Mouse (Mus musculus): ENCODE data around the gene Wfdc6a.
"Not testable (repeated sequence)": the region's sequence is repeated elsewhere in the genome, so short reads cannot be mapped to it uniquely, and the experiment has no call there.

Wfdc6a gene

DNA sequence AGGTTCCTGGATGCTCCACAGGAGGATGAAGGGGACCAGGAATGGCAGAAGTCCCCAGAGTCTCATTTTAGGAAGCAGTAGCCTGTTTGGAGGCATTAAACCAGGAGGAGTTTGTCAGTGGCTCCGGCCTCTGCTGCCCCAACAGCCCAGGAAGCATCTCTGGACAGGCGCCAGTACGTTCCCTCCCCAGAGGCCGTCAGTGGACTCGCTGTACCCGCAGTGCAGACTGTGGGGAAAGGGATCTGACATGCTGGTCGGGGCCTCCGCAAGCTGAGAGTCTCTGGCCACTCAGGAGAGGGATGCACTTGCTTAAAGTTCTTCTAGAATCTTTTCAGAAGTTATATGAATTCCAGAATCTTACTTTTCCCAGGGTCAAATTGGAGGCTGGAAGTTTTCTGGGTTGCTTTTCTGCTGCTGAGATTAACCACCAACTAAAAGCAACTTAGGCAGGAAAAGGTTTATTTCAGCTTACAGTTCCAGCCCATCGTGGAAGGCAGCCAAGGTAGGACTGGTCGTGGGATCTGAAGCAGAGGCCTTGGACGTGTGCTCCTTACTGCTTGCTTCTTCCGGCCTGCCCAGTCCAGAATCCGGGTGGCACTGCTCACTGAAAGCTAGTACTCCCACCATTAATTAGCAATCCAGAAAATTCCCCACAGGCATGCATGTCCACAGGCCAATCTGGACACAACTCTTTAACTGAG, at the start of gene Wfdc6a:
Gene Wfdc6a, minus strand, starts transcription at position 423 of the 701 bp plus-strand sequence.
- DNase-seq = peak; percentile 50

DNA sequence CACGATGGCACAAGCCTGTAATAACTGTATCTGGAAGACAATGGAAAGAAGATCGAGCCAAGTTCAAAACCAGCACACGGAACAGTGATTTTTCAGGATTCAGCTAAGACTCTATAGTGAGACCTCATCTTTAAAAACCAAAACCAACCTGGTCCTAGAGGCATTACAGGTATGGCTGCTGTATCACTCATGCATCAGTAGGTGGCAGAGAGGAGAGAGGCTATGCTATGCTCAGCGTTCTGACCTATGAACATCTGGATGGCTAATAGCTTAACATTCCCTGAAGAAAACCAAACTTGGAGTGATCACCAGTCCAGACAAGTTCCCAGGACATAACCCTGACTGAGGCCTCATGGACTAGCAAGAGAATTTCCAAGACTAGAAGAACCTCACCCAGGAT, 36.5 kb upstream of the Wfdc6a start:
- DNase-seq = no peak

DNA sequence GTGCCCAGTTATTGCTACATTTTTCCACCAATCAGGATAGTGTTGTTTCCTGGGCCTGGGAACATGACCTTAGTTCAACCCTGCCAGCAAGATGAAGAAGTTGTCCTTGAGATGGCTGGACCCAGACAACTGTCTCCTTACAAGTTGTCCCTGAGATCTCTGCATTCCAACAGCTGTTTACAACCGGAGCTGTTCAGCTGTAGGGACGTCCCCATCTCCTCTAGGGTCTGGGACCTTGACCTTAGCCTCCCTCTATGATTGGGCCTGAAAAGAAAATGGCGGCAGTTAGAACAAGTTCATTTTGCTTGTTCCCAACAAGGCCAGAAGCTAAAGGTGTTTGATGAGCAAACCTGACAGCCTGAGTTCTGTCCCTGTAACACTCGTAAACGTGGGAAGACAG, 33.8 kb upstream of the Wfdc6a start:
- DNase-seq = peak; percentile 35

GRCm38 (mm10) chr2:164615386-164615785, 30.1 kb upstream of the Wfdc6a start:
- DNase-seq = no peak

DNA sequence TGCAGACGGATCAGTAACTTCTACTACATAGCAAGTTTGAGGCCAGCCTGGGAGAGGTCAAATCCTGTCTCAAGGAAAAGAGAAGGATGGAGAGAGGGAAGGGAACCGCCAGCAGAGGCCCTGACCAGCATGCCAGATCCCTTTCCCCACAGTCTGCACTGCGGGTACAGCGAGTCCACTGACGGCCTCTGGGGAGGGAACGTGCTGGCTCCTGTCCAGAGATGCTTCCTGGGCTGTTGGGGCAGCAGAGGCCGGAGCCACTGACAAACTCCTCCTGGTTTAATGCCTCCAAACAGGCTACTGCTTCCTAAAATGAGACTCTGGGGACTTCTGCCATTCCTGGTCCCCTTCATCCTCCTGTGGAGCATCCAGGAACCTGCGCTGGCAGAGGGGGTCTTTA, 28.2 kb upstream of the Wfdc6a start, which contains the start of the genes Wfdc6b and Wfdc8:
Gene Wfdc6b, plus strand, starts transcription at position 52 of the 400 bp plus-strand sequence.
Gene Wfdc8, minus strand, starts transcription at position 156 of the 400 bp plus-strand sequence.
- peak; percentile 78 for DNase-seq

DNA sequence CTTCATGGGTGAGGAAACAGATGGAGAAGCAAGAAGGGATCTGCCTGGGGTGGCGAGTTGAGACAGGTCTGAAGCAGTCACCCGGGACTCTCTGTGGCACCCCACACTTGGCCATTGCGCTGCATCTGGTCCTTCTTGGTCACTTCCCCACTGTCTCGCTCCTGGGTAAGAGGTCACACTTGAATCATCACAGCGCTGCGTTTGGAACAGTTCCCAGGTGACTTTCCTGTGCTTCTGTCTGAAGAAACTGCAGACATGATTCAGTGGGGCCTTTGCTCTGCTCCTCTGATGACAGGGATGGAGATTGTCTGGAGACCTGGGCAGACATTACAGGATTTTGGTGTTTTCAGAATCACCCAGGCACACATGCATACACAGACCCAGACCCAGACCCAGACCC, 23.5 kb upstream of the Wfdc6a start:
- DNase-seq = no peak

- no peak for DNase-seq
Observed at GRCm38 (mm10) chr2:164604411-164604810, 19.2 kb upstream of the Wfdc6a start.

GRCm38 (mm10) chr2:164603482-164603881, 18.2 kb upstream of the Wfdc6a start:
- no peak for DNase-seq

GRCm38 (mm10) chr2:164600179-164600578, 14.9 kb upstream of the Wfdc6a start:
- DNase-seq = no peak

DNA sequence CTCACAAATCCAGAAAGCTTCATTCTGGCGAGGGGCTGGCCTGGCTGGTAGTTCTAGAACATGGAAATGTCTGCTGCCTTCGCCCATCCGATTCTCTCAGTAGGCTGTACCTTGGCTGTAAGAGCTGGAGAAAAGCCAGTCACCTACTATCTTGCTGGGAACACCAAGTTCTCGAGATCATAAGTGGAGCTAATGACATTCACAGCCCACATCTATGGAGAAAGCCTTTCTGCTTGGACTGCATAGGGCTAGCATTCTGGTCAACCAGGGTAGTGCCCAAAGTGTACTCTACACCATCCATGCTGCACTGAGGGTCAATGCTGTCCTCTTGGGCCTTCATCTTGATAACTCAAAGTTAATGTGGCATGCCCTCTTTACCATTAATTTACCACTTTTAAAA, 8.2 kb upstream of the Wfdc6a start, which contains the start of gene Eppin:
Gene Eppin, minus strand, starts transcription at position 101 of the 400 bp plus-strand sequence.
- no peak for DNase-seq

GRCm38 (mm10) chr2:164592014-164592413, 6.8 kb upstream of the Wfdc6a start:
- peak; percentile 38 for DNase-seq

- DNase-seq = not testable (repeated sequence)
Observed at GRCm38 (mm10) chr2:164573359-164573758, 11.9 kb downstream of the Wfdc6a start, which contains the start of gene Spint3. Gene Spint3 (minus strand): TSS chr2:164573459.

- no peak for DNase-seq
Observed at GRCm38 (mm10) chr2:164567460-164567859, 17.8 kb downstream of the Wfdc6a start.

- DNase-seq = no peak
Observed at GRCm38 (mm10) chr2:164566997-164567396, 18.2 kb downstream of the Wfdc6a start.

GRCm38 (mm10) chr2:164564346-164564745, 20.9 kb downstream of the Wfdc6a start:
- DNase-seq = no peak

DNA sequence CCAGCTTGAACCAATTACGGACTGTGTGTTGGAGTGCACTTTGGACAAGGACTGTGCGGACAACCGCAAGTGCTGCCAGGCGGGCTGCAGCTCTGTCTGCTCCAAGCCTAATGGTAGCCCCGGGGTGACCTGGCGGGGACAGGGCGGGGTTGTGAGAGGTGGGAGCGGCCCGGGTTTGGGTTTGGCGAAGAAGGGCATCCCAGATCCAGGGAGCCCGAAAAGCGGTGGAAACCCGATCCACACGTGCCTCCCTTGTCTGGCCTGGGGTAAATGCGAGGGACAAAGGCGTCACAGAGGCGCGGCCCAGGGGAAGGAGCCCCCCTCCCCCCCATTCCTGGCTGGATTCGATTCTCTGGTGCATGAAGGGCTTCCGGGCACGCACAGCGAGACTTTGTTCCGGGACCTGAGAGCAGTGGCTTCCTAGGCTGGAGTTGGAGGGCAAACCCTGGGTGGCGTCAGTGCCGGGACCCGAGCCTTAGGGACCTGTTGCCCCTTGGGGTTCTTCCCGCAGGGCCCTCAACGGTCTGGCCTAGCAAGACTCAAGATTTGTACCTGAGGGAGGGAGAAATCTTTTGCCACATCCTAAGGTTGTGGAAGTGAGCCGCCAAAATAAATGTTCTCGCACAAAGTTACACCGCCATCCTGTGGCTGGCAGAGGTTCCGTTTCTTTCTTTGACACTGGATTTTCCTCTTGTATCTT, 21.8 kb downstream of the Wfdc6a start:
- DNase-seq = peak; percentile 59

GRCm38 (mm10) chr2:164562391-164563188, 22.7 kb downstream of the Wfdc6a start, which contains the start of gene Wfdc2:
Gene Wfdc2 (plus strand): TSS chr2:164562413.
- DNase-seq = peak; percentile 87

GRCm38 (mm10) chr2:164560106-164560505, 25.1 kb downstream of the Wfdc6a start:
- no peak for DNase-seq

- peak; percentile 74 for DNase-seq
Observed at GRCm38 (mm10) chr2:164558991-164559645, 26.1 kb downstream of the Wfdc6a start.

DNA sequence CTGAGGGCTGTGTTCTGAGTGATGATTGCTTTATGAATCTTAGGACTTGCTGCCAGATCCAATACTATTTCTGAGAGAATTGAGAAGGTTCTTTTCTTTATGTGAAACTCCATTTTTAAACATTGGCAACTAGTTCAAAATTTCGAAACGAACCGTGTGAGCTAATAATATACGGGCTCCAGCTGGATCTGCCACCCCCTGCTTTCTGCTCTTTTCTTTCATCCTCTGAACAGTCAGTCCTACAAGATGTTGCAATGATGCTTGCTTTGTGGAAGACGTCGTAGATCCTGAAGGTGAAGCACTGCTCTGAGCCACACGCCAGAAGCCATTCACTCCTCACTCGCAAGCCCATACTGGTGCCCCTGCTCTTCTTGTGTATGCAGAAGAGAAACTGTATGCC, 26.8 kb downstream of the Wfdc6a start:
- DNase-seq = no peak

DNA sequence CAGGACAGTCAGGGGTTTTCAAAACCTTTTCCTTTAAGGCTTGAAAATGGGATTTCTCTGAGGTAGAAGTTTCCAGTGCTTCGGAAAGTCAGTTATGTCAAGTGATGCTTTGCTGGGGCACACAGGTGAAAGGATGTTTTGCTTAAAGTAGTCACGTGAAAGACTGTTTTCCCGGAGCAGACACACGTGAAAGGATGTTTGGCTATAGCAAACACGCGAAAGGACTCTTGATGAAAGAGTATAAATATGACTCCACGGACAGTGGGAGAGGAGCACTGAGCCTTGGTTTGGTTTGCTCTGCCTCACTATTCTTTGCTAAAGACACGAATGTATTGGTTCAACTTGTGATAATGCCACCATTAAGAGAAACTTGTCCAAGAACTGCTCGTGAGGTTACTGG, 33.7 kb downstream of the Wfdc6a start:
- DNase-seq = peak; percentile 58

GRCm38 (mm10) chr2:164550895-164551269, 34.4 kb downstream of the Wfdc6a start:
- no peak for DNase-seq
